Mouse (Mus musculus): ENCODE measurements around the gene Parva.

GRCm38 (mm10) chr7:112499453-112500133 is 72.3 kb downstream of the Parva start:
- TF ChIP-seq CTCF (IDR thresholded peaks at IDR 0.05) (no peak), EP300 (IDR thresholded peaks at IDR 0.05) (no peak)
